Mouse (Mus musculus): ENCODE results near the gene Ppt1.

Ppt1 gene

GRCm38 (mm10) chr4:122905359-122905758 lies 69.3 kb downstream of the Ppt1 start:
- DNase-seq (ENCODE audit: low read depth, low spot score): no peak

Data from retina, adult 2 months (tissue).